Mouse (Mus musculus): ENCODE measurements at regions not wholly inside any gene's neighbourhood (a gene's known extent, or its start where the extent isn't known, plus 50 kb on each side); places are given as distances from the start of the nearest gene placed in this dataset.

- no peak for DNase-seq
- TF ChIP-seq CTCF (IDR thresholded peaks at IDR 0.05; ENCODE audit: insufficient read depth, low read length) (no peak), POLR2A (IDR thresholded peaks at IDR 0.05; ENCODE audit: borderline replicate concordance, extremely low read depth, low read depth, low read length) (no peak)
- H3K4me3 ChIP-seq (replicated peaks; ENCODE audit: extremely low read depth, low read depth, low read length), result no peak overlapping the region
- 78% methylated on average over 7 of the region's 7 CpGs for WGBS
- no peaks in the 10 kb centered on the region for H3K4me1 ChIP-seq (ENCODE audit: control insufficient read depth, insufficient read depth, low read length)
Observed at GRCm38 (mm10) chr2:50569502-50570285, 273.1 kb upstream of the Mmadhc start.

DNA sequence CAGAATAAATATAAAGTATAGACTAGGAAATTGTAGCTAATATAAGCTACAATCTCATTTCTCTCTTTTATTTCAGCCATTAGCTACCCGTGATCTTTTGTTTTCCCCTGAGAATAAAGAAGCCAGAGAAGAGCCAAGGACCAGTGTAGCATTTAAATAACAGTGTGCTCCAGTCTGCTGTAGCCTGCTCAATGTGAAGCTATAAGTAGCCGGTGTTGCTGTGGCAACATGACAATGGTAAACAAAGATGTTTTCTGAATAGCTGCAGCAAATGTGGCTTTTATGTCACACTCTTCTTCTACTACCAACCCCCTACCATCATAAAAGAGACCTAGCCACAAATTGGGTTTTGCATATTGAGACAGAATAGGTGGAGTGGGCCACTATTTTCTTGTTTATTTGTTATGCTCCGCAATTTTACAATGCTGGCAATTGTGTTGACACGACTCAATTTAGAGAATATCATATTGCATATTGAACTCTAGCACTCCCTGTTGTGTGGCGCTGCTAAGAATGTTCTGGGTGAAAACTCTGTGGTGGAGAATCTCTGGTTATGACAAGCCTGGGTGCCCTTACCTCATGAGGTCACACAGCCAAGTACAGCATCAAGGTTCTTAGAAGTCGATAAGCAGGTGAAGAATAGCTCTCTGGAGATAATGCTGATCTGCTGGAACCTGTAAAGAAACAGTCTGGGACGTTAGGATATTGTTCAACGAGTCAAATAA lies 272.3 kb upstream of the Mmadhc start:
- Histone ChIP-seq H3K4me1 (ENCODE audit: control insufficient read depth, insufficient read depth, low read length) (no peaks in the 10 kb centered on the region), H3K4me3 (replicated peaks; ENCODE audit: extremely low read depth, low read depth, low read length) (no peak overlapping the region)
- WGBS, result 70% methylated on average over 8 of the region's 8 CpGs
- no peak for DNase-seq
- TF ChIP-seq POLR2A (IDR thresholded peaks at IDR 0.05; ENCODE audit: borderline replicate concordance, extremely low read depth, low read depth, low read length) (no peak), CTCF (IDR thresholded peaks at IDR 0.05; ENCODE audit: insufficient read depth, low read length) (no peak)

- Histone ChIP-seq H3K4me1 (ENCODE audit: control insufficient read depth, insufficient read depth, low read length) (no peaks in the 10 kb centered on the region), H3K4me3 (replicated peaks; ENCODE audit: extremely low read depth, low read depth, low read length) (no peak overlapping the region)
- TF ChIP-seq POLR2A (IDR thresholded peaks at IDR 0.05; ENCODE audit: borderline replicate concordance, extremely low read depth, low read depth, low read length) (no peak), CTCF (IDR thresholded peaks at IDR 0.05; ENCODE audit: insufficient read depth, low read length) (no peak)
- DNase-seq, result no peak
- 41% methylated on average over 1 of the region's 1 CpGs for WGBS
Observed at GRCm38 (mm10) chr2:50567542-50567941, 270.9 kb upstream of the Mmadhc start.

GRCm38 (mm10) chr2:50554031-50554430 lies 257.4 kb upstream of the Mmadhc start:
- no peaks in the 10 kb centered on the region for H3K4me1 ChIP-seq (ENCODE audit: control insufficient read depth, insufficient read depth, low read length)
- DNase-seq, result no peak
- TF ChIP-seq POLR2A (IDR thresholded peaks at IDR 0.05; ENCODE audit: borderline replicate concordance, extremely low read depth, low read depth, low read length) (no peak), CTCF (IDR thresholded peaks at IDR 0.05; ENCODE audit: insufficient read depth, low read length) (no peak)
- H3K4me3 ChIP-seq (replicated peaks; ENCODE audit: extremely low read depth, low read depth, low read length), result no peak overlapping the region

DNA sequence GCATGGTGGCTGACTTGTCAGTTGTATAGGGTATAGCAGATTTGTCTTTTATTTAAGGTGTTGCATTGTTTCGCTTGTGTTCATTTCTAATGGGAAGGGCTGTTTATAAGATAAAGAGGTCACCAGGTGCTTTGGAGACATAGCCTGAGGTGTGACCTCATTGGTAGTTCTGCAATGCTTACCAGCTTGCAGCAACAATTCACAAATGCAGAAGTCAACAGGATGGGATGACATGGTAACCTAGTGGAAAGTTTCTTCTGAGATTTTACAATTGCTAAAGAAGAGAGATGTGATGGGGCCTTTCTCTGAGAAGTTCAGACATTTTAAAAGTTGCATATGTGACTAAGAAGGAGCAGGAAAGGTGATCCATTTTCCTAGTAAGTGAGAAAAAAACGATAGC lies 255.8 kb upstream of the Mmadhc start:
- TF ChIP-seq CTCF (IDR thresholded peaks at IDR 0.05; ENCODE audit: insufficient read depth, low read length) (no peak), POLR2A (IDR thresholded peaks at IDR 0.05; ENCODE audit: borderline replicate concordance, extremely low read depth, low read depth, low read length) (no peak)
- no peak overlapping the region for H3K4me3 ChIP-seq (replicated peaks; ENCODE audit: extremely low read depth, low read depth, low read length)
- DNase-seq, result no peak
- WGBS, result 81% methylated on average over 2 of the region's 2 CpGs
- H3K4me1 ChIP-seq (ENCODE audit: control insufficient read depth, insufficient read depth, low read length), result no peaks in the 10 kb centered on the region

DNA sequence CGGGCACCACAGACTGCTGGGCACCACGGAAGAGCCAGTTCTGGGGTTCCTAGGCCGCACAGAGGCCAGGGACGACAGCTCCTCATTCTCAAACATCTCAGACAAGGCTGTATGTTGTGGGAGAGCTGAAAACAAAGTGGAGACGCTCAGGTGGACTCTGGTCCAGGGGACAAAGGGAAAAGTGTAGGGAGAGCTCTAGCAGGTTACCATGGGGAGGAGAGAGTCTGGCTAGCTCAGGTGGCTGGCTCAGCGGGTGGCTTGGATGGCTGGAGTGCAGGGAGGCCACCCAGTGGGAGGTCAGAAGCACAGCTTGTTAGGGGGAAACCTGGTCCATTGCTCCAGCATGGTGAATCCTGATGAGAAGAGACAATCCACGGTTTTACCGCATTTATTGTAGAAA lies 253.3 kb upstream of the Mmadhc start:
- TF ChIP-seq CTCF (IDR thresholded peaks at IDR 0.05; ENCODE audit: insufficient read depth, low read length) (no peak), POLR2A (IDR thresholded peaks at IDR 0.05; ENCODE audit: borderline replicate concordance, extremely low read depth, low read depth, low read length) (no peak)
- WGBS, result 82% methylated on average over 8 of the region's 8 CpGs
- no peak for DNase-seq

GRCm38 (mm10) chr2:50539741-50540441 lies 243.3 kb upstream of the Mmadhc start:
- DNase-seq, result no peak
- no peaks in the 10 kb centered on the region for H3K4me1 ChIP-seq (ENCODE audit: control insufficient read depth, insufficient read depth, low read length)
- 85% methylated on average over 2 of the region's 2 CpGs for WGBS
- H3K4me3 ChIP-seq (replicated peaks; ENCODE audit: extremely low read depth, low read depth, low read length), result no peak overlapping the region
- TF ChIP-seq CTCF (IDR thresholded peaks at IDR 0.05; ENCODE audit: insufficient read depth, low read length), result no peak
- no peak for TF ChIP-seq POLR2A (IDR thresholded peaks at IDR 0.05; ENCODE audit: borderline replicate concordance, extremely low read depth, low read depth, low read length)

More for the DNA sequence above, 253.3 kb upstream of the Mmadhc start:
- Histone ChIP-seq H3K4me1 (ENCODE audit: control insufficient read depth, insufficient read depth, low read length) (no peaks in the 10 kb centered on the region), H3K4me3 (replicated peaks; ENCODE audit: extremely low read depth, low read depth, low read length) (no peak overlapping the region)

DNA sequence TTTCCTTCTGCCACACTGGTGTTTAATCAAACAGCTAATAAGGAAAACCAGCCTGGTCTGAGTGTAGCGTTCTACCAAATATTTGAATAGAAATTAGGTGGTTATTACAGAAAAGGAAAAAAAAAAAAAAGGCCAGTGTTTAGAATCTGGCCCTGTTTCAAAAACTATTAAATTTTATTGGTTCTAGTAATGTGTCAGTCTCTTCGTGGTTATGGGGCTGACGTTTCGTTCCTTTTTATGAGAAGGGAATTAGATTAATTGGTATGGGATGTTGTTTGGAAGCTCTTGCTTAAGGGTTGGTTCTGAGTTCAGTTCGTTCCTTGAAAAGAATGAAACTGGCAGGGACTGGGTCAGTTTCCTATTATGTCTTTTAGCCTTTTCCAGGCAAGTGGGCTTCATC lies 241.5 kb upstream of the Mmadhc start:
- no peak for TF ChIP-seq CTCF (IDR thresholded peaks at IDR 0.05; ENCODE audit: insufficient read depth, low read length)
- TF ChIP-seq POLR2A (IDR thresholded peaks at IDR 0.05; ENCODE audit: borderline replicate concordance, extremely low read depth, low read depth, low read length), result no peak
- H3K4me3 ChIP-seq (replicated peaks; ENCODE audit: extremely low read depth, low read depth, low read length), result no peak overlapping the region
- no peak for DNase-seq
- 60% methylated on average over 5 of the region's 5 CpGs for WGBS
- no peaks in the 10 kb centered on the region for H3K4me1 ChIP-seq (ENCODE audit: control insufficient read depth, insufficient read depth, low read length)

DNA sequence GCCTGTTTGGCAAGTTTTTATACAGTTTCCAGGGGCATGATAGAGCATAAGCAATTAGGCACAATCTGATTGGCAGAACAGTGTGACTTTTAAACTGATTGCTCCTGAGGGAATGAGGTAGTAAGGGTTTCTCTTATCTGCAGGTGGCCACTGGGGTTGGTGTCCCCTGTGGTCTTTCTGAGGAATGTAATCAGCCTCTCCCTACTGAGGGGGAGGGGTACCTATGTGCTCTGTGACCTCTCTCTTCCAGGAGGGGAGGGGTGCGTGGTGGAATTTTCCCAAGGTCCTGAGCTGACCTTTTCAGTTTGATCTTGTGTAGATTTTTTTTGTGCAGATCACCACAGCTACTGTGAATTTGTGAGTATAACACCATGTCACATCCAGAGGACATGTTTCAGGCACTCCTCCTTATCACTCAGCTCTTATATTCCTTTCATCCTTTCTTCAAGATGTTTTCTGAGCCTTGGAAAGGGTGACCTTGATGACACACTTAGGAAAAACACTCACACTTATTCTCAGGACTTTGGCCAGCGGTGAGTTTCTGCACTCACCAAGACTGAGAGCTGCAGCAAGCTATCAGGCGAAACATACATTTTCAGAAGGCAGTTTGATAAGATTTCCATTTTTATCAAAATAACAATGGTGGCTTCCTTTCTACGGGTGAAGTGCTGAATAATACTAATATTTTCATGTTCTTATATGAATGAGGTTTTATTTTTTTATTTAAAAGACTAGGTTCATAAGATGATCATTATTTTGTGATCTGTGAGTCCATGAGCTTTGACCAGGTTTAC lies 238.7 kb upstream of the Mmadhc start:
- no peak for TF ChIP-seq CTCF (IDR thresholded peaks at IDR 0.05; ENCODE audit: insufficient read depth, low read length)
- no peak overlapping the region for H3K4me3 ChIP-seq (replicated peaks; ENCODE audit: extremely low read depth, low read depth, low read length)
- DNase-seq, result no peak
- no peaks in the 10 kb centered on the region for H3K4me1 ChIP-seq (ENCODE audit: control insufficient read depth, insufficient read depth, low read length)
- 69% methylated on average over 4 of the region's 4 CpGs for WGBS

All from lung, adult 2 months (tissue).